Mouse (Mus musculus) MEL-GATA-1-ER (cell line): ENCODE measurements around the gene Btg3.

ENCODE experiments used
- DNase-seq: peaks from one replicate; pipeline ENCODE4 v3.0.0-alpha.2; 2012; ENCODE audit warnings: low read depth; ENCODE audit errors: extremely low read depth

Btg3 gene

GRCm38 (mm10) chr16:78301831-78302677 is 74.9 kb downstream of the Btg3 start:
- DNase-seq: no peak

DNA sequence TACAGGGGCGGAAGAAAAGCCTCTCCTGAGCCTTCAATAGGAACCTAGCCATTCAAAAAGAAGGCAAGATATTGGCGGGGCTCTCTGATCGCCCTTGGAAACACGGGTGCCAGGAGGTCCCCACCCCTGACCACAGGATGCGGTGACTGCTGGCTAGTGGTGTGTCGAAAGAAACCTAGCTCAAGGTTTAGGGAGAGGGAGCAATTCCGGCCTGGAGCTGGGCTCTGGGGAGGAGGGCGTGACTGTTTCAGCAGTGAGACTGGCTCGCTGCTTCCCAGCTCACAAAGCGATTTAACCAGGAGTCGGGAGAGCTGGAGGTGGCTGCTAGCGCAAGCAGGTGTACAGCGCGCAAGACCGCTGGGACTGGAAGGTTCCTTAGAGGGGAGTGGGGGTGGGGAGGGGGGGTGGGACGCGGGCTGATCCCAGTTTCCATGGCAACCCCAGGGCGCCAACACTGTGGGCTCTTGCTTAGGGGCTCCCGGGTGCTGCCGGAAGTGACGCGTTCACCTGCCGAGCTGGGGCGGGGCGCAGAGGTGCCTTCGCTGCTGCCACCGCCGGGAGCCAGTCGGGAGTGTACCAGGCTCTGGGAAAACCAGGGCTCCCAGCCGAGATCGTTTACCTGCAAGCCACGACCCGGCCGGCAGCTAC is 75.7 kb downstream of the Btg3 start, which contains the start of gene Cxadr:
Gene Cxadr (plus strand): TSS at position 307 of the 648 bp plus-strand sequence.
- no peak for DNase-seq

DNA sequence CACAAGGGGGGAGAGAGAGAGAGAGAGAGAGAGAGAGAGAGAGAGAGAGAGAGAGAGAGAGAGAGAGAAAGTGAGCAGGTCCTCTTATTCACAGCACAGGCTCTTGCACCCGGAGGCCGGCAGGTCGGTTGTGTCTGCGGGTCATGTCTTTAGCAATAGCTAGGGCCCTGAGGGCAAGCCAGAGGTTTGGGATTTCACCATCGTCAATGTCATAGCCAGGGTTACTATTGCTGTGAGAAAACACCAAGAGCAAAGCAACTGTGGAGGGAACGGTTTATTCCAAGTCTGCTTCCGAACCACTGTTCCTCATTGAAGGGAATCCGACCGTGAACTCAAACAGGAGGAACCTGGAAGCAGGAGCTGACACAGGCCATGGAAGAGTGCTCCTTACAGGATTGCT is 80.9 kb downstream of the Btg3 start:
- DNase-seq: no peak

DNA sequence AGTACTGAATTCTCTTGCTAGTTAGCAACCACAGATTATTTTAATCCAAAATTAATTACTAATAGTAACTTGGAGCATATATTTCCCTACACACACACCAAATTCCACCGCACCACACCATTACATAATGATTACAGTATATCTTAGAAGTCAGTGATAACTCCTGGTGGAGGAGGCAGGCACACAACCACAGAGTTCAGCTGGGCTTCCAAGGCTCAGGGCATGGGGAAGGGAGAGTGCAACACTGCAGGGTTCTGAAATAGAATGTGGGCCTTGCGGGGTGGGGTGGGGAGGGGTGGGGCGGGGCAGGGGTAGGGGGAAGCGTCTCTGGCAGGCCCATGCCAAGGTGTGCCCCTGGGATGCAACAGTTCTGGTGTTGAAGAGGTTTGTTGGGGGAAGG is 81.4 kb downstream of the Btg3 start:
- DNase-seq: no peak

DNA sequence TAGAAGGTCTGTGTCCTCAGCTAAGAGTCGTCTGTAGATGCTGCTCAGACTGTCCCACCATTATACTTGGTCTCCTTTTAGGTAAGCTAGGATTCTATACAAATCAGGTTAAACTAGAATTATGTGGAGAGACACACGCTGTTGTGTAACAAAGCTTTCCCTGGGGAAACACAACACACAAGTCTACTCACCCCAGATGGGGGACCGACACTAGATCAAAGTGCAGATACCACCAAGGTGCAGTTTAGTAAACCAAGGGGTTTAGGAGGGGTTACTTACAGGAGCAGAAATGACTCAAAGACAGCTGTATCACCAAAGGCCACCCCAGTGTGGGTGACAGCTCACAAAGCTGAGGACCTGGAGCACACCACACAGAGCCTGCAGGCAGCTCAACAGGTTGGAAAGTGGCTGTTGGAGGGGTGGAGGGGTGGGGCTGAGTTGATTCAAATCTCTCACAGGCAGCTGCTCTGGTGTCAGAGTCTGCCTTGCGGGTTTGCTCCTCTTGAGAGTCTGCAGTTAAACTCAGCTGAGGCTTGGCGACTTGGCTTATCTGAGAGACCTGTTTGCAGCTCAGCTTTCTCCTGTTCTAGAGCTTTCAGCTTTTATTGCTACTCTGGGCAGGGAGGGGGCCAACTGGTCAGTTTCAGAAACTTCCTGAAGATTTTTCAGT is 82.3 kb downstream of the Btg3 start:
- DNase-seq: no peak

DNA sequence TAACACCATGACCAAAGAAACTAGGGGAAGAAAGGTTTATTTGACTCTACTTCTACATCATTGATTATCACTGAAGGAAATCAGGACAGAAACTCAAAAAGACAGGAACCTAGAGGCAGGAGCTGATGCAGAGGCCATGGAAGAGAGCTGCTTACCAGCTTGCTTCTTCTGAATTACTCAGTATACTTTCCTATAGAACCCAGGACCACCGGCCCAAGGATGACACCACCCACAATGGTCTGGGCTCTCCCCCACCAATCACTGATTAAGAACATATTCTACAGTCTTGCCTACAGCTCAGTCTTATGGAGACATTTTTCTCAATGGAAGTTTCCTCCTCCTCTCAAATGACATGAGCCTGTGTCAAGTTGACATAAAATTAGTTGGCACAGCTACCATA is 82.9 kb downstream of the Btg3 start:
- DNase-seq: no peak

DNA sequence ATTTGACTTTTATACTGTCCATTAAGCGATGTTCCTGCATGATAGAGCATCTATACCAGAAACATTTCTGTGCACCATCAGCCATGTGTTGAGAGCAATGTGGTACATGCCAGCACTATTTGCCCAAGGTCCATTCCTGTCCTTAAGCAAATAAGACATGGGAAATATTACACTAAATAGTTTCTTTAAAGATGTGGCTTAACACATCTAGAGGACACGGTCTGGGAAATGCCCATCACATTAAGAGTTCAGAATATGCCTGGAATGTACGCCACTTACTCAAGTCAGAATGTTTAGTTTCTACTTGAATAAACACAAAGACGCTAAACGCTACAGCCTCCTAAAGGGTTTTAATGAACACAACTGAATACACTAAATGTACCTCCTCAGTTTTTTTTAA is 93.8 kb downstream of the Btg3 start:
- DNase-seq: no peak
